Mouse (Mus musculus) lung, embryonic 16.5 days (tissue): Measurements from ENCODE around the gene Gm17018. TPM values are rescaled to one million over a fixed set of nuclear protein-coding genes. Genes with fewer than 3 reads are reported as not detected.

Experiments used
- ATAC-seq: fragments of 200-750 bp; cut with Nextera tagmentation; 2 replicates; pipeline ENCODE4 v1.8.0; 2017; ENCODE audit warnings: low read depth, mild to moderate bottlenecking, moderate library complexity
- H3K27ac ChIP-seq: fragments of 300-500 bp; sonication (generic); 2 replicates; pipeline ENCODE4 v1.5.1; 2014; ENCODE audit warnings: mild to moderate bottlenecking, control low read depth, low read length
- H3K27me3 ChIP-seq: fragments of 300-500 bp; sonication (generic); 2 replicates; pipeline ENCODE4 v1.6.1; 2014; ENCODE audit warnings: low read depth, low read length, mixed read lengths; ENCODE audit not compliant: control insufficient read depth, insufficient read depth
- H3K36me3 ChIP-seq: fragments of 300-500 bp; sonication (generic); 2 replicates; pipeline ENCODE4 v1.6.1; 2014; ENCODE audit warnings: low read length; ENCODE audit not compliant: control insufficient read depth, insufficient read depth
- H3K4me1 ChIP-seq: fragments of 300-500 bp; sonication (generic); replicated peaks from 2 replicates; pipeline ENCODE4 v1.6.1; 2014; ENCODE audit warnings: low read length, mixed read lengths; ENCODE audit not compliant: control insufficient read depth, insufficient read depth
- H3K4me2 ChIP-seq: fragments of 300-500 bp; sonication (generic); 2 replicates; pipeline ENCODE4 v1.6.1; 2014; ENCODE audit warnings: low read depth, low read length, control low read depth
- H3K4me3 ChIP-seq: fragments of 300-500 bp; sonication (generic); 2 replicates; pipeline ENCODE4 v1.5.1; 2014; ENCODE audit warnings: mild to moderate bottlenecking, low read length, control low read depth
- H3K9ac ChIP-seq: fragments of 300-500 bp; sonication (generic); 2 replicates; pipeline ENCODE4 v1.6.1; 2014; ENCODE audit warnings: low read length, control low read depth
- H3K9me3 ChIP-seq: fragments of 300-500 bp; sonication (generic); 2 replicates; pipeline ENCODE4 v1.6.1; 2016; ENCODE audit warnings: low read length; ENCODE audit not compliant: control insufficient read depth
- WGBS: fragments of 180-500 bp; shearing (Covaris S2); extraction: QIAGEN DNeasy Blood & Tissue Kit; methylation state at CpG from one replicate; pipeline ENCODE4 v1.1.7; 2014; 5-methylcytosine and 5-hydroxymethylcytosine counted together
- polyA plus RNA-seq: library from polyadenylated mRNA; unstranded; fragments of >200 nt; fragmentation: Nextera tagmentation; extraction: Ambion mirVana; gene quantifications from 2 replicates; pipeline ENCODE4 v1.2.1, GENCODE M21; 2015

The Gm17018 gene
- polyA plus RNA-seq, 1 experiment from 2014 or later: 60.5 TPM

DNA sequence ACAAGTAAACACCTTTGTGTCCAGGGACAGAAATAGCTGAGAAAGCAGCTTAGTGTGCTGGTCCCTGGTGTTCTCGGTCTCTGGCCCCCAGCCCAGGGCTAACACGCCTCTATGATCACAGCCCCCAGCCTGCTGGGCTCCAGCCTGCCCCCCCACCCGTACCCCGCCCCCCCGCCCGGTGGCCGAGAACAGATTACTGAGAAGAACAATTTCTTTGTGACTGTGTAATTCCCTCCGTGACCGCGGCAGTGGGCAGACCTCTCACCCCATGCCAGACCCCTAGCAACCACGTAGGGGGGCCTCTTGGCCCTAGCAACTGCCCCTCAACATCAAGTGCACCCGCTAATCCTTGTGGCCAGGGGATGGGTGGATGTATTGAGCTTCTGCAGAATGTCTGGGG is 19.8 kb downstream of the Gm17018 start:
- ATAC-seq: no peak
- Histone ChIP-seq H3K36me3 (peaks cover 9% of the 10 kb centered on the region), H3K9ac (no peak overlapping the region), H3K4me3 (no peak overlapping the region), H3K9me3 (no peaks in the 10 kb centered on the region), H3K4me1 (peaks cover 29% of the 10 kb centered on the region), H3K27ac (no peak overlapping the region), H3K27me3 (no peaks in the 10 kb centered on the region), H3K4me2 (no peak overlapping the region)
- WGBS: 82% methylated on average over 12 of the region's 12 CpGs

DNA sequence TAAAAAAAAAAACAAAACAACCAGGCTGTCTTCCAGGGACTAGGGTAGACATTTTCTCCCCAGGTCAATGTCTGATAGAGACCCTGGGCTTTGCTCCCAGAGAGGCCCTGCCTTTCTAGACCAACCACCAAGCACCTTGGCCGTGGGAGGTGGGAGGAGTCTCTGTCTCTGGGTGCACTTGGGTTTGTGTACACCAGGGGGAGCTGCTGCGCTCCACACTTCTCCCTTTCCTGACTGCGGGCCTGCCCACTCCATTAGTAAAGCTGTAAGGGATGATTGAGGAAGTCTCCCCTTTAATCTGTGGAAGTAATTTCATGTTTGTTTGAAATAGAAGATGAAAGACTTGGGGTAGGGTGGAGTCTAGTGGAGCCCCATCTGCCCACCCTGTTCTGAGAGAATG is 20.8 kb downstream of the Gm17018 start:
- ATAC-seq: no peak
- Histone ChIP-seq H3K27ac (no peak overlapping the region), H3K9me3 (no peaks in the 10 kb centered on the region), H3K36me3 (peaks cover 9% of the 10 kb centered on the region), H3K9ac (no peak overlapping the region), H3K4me3 (no peak overlapping the region), H3K4me1 (peaks cover 19% of the 10 kb centered on the region), H3K4me2 (no peak overlapping the region), H3K27me3 (no peaks in the 10 kb centered on the region)
- 65% methylated on average over 3 of the region's 3 CpGs for WGBS

DNA sequence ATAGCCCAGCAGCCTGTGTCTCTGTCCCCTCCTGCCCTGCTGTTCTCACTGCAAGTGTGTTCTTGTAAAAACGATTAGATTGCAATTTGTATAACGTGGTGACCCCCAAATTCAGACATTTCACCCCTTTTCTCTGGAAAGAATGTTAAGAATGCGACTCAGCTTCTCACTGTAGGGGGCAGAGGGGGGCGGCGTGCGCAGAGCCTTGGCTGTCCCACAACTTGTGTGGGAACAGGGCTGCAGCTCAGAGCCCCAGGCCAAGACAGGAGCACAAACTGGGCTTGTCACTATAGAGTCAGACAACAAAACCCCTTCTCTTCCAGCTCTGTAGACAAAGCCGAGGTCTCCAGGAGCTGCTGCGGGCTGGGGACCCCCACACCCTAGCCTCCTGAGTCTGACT is 21.7 kb downstream of the Gm17018 start:
- peaks cover 9% of the 10 kb centered on the region for H3K36me3 ChIP-seq
- peak; percentile 34; the same call in 1 of the 2 replicates for ATAC-seq
- H3K4me3 ChIP-seq: no peak overlapping the region
- no peaks in the 10 kb centered on the region for H3K27me3 ChIP-seq
- H3K9me3 ChIP-seq: no peaks in the 10 kb centered on the region
- 18% methylated on average over 8 of the region's 8 CpGs for WGBS
- H3K4me1 ChIP-seq: peaks cover 11% of the 10 kb centered on the region
- H3K27ac ChIP-seq: no peak overlapping the region
- 0 out of 2 replicates have a peak overlapping the region, but pooled peaks have one; percentile 12 for H3K9ac ChIP-seq
- H3K4me2 ChIP-seq: no peak overlapping the region

DNA sequence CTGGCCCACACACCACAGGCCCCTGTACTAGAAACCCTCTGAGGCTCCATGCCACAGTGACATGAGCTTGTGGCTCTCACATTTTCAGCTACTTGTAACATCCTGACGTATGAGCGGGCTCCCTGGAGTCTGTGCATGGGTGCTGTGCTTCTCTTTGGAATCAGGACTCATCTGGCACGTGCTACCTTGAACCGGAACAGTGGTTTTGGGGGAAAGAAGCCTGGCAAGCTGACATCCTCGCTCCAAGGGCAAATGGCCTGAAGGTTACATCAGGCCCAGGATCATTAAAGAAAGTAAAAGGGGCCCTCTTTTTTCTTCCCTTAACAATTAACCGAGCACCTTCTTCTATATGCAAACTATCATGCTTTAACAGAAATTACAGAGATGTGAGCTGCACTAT is 22.7 kb downstream of the Gm17018 start:
- Histone ChIP-seq H3K4me1 (peaks cover 8% of the 10 kb centered on the region), H3K36me3 (peaks cover 9% of the 10 kb centered on the region), H3K4me2 (no peak overlapping the region), H3K27me3 (no peaks in the 10 kb centered on the region), H3K27ac (no peak overlapping the region), H3K4me3 (no peak overlapping the region), H3K9me3 (no peaks in the 10 kb centered on the region), H3K9ac (no peak overlapping the region)
- no peak for ATAC-seq
- WGBS: 89% methylated on average over 6 of the region's 6 CpGs

DNA sequence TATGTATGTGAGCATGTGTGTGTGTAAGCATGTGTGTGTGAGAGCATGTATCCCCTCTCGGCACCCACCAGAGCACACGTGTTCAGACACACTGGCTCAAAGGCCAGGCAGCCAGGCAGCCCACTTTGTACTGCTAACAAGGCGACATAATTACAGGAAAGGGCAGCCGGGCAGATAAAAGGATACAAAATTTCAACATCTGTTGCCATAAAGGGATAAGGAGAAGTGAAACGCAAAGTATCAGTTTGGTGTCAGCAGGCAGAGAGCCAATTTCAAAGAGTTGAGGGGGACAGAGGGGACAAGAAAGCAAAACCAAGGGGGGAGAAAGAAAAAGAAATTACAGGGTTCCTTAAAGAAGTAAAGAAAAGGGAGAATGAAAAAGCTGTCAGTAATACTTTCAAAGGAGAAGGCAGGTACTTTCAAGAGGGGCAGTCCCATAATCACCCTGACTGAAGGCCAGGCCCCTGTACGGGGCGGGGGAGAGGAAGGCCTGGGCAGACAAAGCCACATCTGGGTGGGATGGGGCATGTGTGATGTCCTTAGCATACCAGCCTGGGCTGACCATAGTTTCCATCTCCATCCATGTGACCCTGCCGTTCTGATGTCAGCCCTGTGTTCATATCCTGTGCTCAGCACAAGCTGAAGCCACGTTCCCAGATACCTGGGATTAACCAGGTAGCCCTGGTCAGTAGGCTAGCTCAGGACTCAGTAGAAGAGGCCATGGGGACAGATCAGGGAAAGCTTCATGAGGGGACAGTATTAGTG is 24.6 kb downstream of the Gm17018 start:
- no peak overlapping the region for H3K4me3 ChIP-seq
- peaks cover 8% of the 10 kb centered on the region for H3K4me1 ChIP-seq
- no peaks in the 10 kb centered on the region for H3K36me3 ChIP-seq
- no peak overlapping the region for H3K9ac ChIP-seq
- WGBS: 55% methylated on average over 9 of the region's 9 CpGs
- H3K9me3 ChIP-seq: no peaks in the 10 kb centered on the region
- ATAC-seq: no peak
- no peak overlapping the region for H3K4me2 ChIP-seq
- H3K27me3 ChIP-seq: no peaks in the 10 kb centered on the region
- H3K27ac ChIP-seq: no peak overlapping the region

DNA sequence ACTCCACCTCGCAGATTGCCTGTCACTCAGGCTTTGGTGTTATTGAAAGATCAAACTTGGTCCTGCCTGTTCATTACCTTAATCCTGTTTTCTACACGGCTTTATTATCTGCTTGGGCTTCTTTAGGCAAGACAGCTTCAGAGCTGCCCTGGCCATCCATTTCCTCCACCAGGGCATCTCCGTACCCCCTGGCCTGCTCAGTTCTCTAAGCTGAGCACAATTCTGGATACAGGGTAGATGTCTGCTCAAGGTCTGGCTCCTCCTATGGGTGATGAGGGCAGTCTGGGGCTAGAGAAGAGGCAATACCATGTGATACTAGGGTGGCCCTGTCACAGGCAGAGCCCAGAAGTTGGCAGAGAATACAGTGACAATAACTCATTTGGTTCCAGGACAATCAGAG is 26.4 kb downstream of the Gm17018 start:
- WGBS: 66% methylated on average over 3 of the region's 3 CpGs
- ATAC-seq: no peak
- no peak overlapping the region for H3K27ac ChIP-seq
- H3K4me2 ChIP-seq: no peak overlapping the region
- H3K4me3 ChIP-seq: no peak overlapping the region
- H3K4me1 ChIP-seq: peaks cover 12% of the 10 kb centered on the region
- H3K27me3 ChIP-seq: no peaks in the 10 kb centered on the region
- H3K36me3 ChIP-seq: no peaks in the 10 kb centered on the region
- H3K9ac ChIP-seq: no peak overlapping the region
- no peaks in the 10 kb centered on the region for H3K9me3 ChIP-seq

DNA sequence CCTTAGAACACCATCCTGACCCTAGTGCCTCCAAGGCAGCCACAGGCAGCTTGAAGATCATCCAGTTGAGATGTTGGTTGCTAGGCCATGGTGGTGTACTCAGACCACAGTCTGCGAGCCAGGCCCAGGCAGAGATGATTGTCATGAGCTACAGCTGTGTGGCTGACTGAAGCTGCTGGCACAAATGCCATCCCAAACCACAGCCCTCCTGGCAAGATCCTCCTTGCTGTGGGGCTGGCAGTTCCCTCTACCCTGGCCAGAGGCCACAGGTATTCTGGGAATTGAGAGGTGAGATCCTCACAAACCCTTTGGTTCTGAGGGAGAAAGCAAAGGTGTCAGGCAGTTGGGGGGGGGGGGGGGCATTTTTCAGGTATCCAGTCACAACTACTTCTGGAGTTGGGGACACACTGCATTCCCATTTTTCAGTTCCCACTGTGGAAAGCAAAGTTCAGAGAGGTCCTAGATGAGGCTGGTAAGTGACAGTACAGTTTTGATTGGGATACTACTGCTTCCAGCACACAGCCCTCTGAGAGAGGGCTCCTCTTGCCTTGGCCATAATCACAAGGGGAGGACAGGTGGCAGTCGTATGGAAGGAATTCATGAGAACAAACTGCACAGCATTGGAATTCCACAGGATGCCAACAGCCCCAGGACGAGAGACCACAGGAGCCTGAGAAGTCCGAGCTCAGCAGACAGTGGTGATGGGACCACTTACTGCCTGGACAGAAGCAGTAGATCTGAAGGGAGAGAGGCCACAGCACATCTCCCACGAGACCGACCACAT is 27.3 kb downstream of the Gm17018 start:
- H3K27me3 ChIP-seq: no peaks in the 10 kb centered on the region
- 81% methylated on average over 6 of the region's 6 CpGs for WGBS

DNA sequence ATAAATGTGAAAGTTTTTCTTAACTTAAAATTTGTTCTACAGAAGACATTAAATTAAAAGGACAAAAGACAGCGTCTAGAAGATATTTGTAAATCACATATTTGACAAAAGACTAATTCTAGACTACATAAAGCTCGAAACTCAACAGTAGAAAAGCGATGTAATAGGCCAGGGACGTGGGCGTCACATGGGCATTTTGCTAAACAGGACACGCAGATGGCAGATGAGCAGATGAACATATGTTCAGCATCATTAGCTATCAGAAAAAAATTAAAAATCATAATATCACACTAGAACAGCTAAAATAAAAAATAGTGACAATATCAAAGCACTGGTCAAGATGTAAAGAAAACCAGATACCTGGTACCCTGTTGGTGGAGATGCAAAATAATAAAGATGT is 29.3 kb downstream of the Gm17018 start:
- WGBS: 92% methylated on average over 6 of the region's 6 CpGs
- H3K4me3 ChIP-seq: no peak overlapping the region
- H3K27ac ChIP-seq: no peak overlapping the region
- peaks cover 11% of the 10 kb centered on the region for H3K4me1 ChIP-seq
- no peaks in the 10 kb centered on the region for H3K36me3 ChIP-seq
- H3K4me2 ChIP-seq: no peak overlapping the region
- no peaks in the 10 kb centered on the region for H3K27me3 ChIP-seq
- H3K9ac ChIP-seq: no peak overlapping the region
- no peak for ATAC-seq
- H3K9me3 ChIP-seq: no peaks in the 10 kb centered on the region

More for the DNA sequence above, 27.3 kb downstream of the Gm17018 start:
- Histone ChIP-seq H3K4me1 (peaks cover 11% of the 10 kb centered on the region), H3K27ac (no peak overlapping the region), H3K36me3 (no peaks in the 10 kb centered on the region), H3K9ac (no peak overlapping the region), H3K4me3 (no peak overlapping the region), H3K9me3 (no peaks in the 10 kb centered on the region), H3K4me2 (no peak overlapping the region)
- ATAC-seq: no peak

DNA sequence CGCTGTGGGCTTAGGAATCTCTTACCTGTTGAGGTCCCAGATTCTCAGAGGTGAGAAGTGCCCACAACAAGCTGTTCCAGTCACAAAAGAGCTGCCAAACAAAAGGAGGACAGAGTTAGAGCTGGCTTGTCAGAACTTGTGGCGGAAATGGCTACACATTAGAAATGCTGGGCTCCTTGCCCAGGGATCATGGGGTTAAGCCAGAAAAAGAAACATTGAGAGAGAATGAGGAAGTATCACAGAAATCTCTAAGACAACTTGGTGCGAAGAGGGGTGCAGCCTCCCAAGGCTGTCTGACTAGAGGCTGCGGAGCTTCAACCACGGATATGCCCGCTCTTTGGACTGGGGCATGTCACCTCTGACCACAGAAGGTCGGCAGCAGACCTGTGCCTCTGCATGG is 31.3 kb downstream of the Gm17018 start:
- no peaks in the 10 kb centered on the region for H3K36me3 ChIP-seq
- peak overlapping the region; percentile 26; the same call in 1 of the 2 replicates for H3K4me2 ChIP-seq
- no peaks in the 10 kb centered on the region for H3K9me3 ChIP-seq
- ATAC-seq: peak; percentile 79
- no peaks in the 10 kb centered on the region for H3K27me3 ChIP-seq
- H3K27ac ChIP-seq: peak overlapping the region; percentile 63; the same call in 1 of the 2 replicates
- 41% methylated on average over 7 of the region's 7 CpGs for WGBS
- H3K4me3 ChIP-seq: no peak overlapping the region
- H3K9ac ChIP-seq: no peak overlapping the region
- peaks cover 11% of the 10 kb centered on the region for H3K4me1 ChIP-seq
